ENCODE assay signal across 8 mouse cellular contexts in genomic region chr10:126901488-126901843, GRCm38 (mm10). TPM values are rescaled to one million over a fixed set of nuclear protein-coding genes. Genes with fewer than 3 reads are reported as not detected.
DNase-seq lines count a peak whose midpoint lies in the region; ATAC-seq and TF ChIP-seq lines count a peak whose summit lies in the region.

No protein-coding gene starts in this region.

- peaks cover 8% of the 10 kb centered on the region; the same call in 1 of the 2 replicates for H3K36me3 ChIP-seq in lung, embryonic 15.5 days
- 0 out of 2 replicates have a peak, but pooled peaks cover 8% of the 10 kb centered on the region for H3K36me3 ChIP-seq in forebrain, embryonic 12.5 days (replicated peaks)
- H3K36me3 ChIP-seq in limb, embryonic 11.5 days (ENCODE audit: control insufficient read depth, insufficient read depth, low read length) = no peaks in the 10 kb centered on the region
- H3K36me3 ChIP-seq in neural tube, embryonic 15.5 days = peaks cover 8% of the 10 kb centered on the region
- no peaks in the 10 kb centered on the region for H3K36me3 ChIP-seq in thymus, adult 2 months (ENCODE audit: control insufficient read depth, insufficient read depth, low read length)

- H3K4me1 ChIP-seq in lung, embryonic 15.5 days = peaks cover 11% of the 10 kb centered on the region
- H3K4me1 ChIP-seq in forebrain, embryonic 12.5 days = peaks cover 15% of the 10 kb centered on the region
- H3K4me1 ChIP-seq in limb, embryonic 11.5 days (ENCODE audit: control insufficient read depth, insufficient read depth, low read length) = no peaks in the 10 kb centered on the region; the same call in 1 of the 2 replicates
- peaks cover 20% of the 10 kb centered on the region for H3K4me1 ChIP-seq in neural tube, embryonic 15.5 days
- H3K4me1 ChIP-seq in thymus, adult 2 months (replicated peaks; ENCODE audit: control insufficient read depth, insufficient read depth, low read length) = peaks cover 7% of the 10 kb centered on the region; the same call in 1 of the 2 replicates

- H3K9me3 ChIP-seq in lung, embryonic 15.5 days = no peaks in the 10 kb centered on the region
- no peaks in the 10 kb centered on the region for H3K9me3 ChIP-seq in forebrain, embryonic 12.5 days
- no peaks in the 10 kb centered on the region for H3K9me3 ChIP-seq in limb, embryonic 11.5 days (ENCODE audit: control insufficient read depth, low read length)
- no peaks in the 10 kb centered on the region for H3K9me3 ChIP-seq in neural tube, embryonic 15.5 days (replicated peaks)

- WGBS in lung, embryonic 15.5 days = 0% methylated on average over 4 of the region's 4 CpGs
- 5% methylated on average over 4 of the region's 4 CpGs for WGBS in forebrain, embryonic 12.5 days
- WGBS in limb, embryonic 11.5 days = under 1% methylated on average over 4 of the region's 4 CpGs
- under 1% methylated on average over 4 of the region's 4 CpGs for WGBS in neural tube, embryonic 15.5 days
- WGBS in thymus, adult 2 months = 2% methylated on average over 4 of the region's 4 CpGs

- H3K27me3 ChIP-seq in lung, embryonic 15.5 days = no peaks in the 10 kb centered on the region
- H3K27me3 ChIP-seq in forebrain, embryonic 12.5 days = no peaks in the 10 kb centered on the region
- H3K27me3 ChIP-seq in limb, embryonic 11.5 days (ENCODE audit: control insufficient read depth, insufficient read depth, low read length) = no peaks in the 10 kb centered on the region
- 0 out of 2 replicates have a peak, but pooled peaks cover 3% of the 10 kb centered on the region for H3K27me3 ChIP-seq in neural tube, embryonic 15.5 days (replicated peaks)
- no peaks in the 10 kb centered on the region for H3K27me3 ChIP-seq in thymus, adult 2 months (ENCODE audit: control insufficient read depth, insufficient read depth, low read length)

- peak overlapping the region; percentile 81 for H3K4me3 ChIP-seq in lung, embryonic 15.5 days
- H3K4me3 ChIP-seq in forebrain, embryonic 12.5 days (replicated peaks) = peak overlapping the region; percentile 71
- peak overlapping the region; percentile 78 for H3K4me3 ChIP-seq in limb, embryonic 11.5 days (ENCODE audit: low read depth, low read length)
- peak overlapping the region; percentile 76 for H3K4me3 ChIP-seq in neural tube, embryonic 15.5 days (replicated peaks)
- H3K4me3 ChIP-seq in thymus, adult 2 months (ENCODE audit: control insufficient read depth, insufficient read depth, low read length) = no peak overlapping the region

- ATAC-seq in lung, embryonic 15.5 days (ENCODE audit: borderline replicate concordance, extremely low read depth, low FRiP score, low TSS enrichment) = no peak
- peak; percentile 30; the same call in 1 of the 2 replicates for ATAC-seq in forebrain, embryonic 12.5 days (ENCODE audit: low FRiP score)
- no peak; the same call in 1 of the 2 replicates for ATAC-seq in limb, embryonic 11.5 days (ENCODE audit: insufficient number of reproducible peaks, low FRiP score, low TSS enrichment, low read depth)
- ATAC-seq in neural tube, embryonic 15.5 days (ENCODE audit: low FRiP score) = no peak

- DNase-seq in lung, postnatal 25 days (ENCODE audit: low spot score) = no peak
- DNase-seq in limb, embryonic 11.5 days (ENCODE audit: low spot score) = no peak
- DNase-seq in gastrocnemius, adult 8-10 months (ENCODE audit: low spot score in 2 of 2) = no peak
- DNase-seq in retina, postnatal 1 day = no peak
- DNase-seq in thymus, adult 2 months = no peak

- TF ChIP-seq POLR2A in thymus, adult 2 months (IDR thresholded peaks at IDR 0.05; ENCODE audit: control insufficient read depth, extremely low read depth, insufficient read depth, low read length, poor library complexity) = no peak

- no peak for TF ChIP-seq CTCF in thymus, adult 2 months (IDR thresholded peaks at IDR 0.05; ENCODE audit: borderline replicate concordance, control insufficient read depth, extremely low read depth, insufficient read depth, low read length, poor library complexity)

- no peak overlapping the region for H3K27ac ChIP-seq in lung, embryonic 15.5 days
- no peak overlapping the region for H3K27ac ChIP-seq in forebrain, embryonic 12.5 days
- H3K27ac ChIP-seq in limb, embryonic 11.5 days (replicated peaks; ENCODE audit: low read depth, low read length) = no peak overlapping the region
- H3K27ac ChIP-seq in neural tube, embryonic 15.5 days (replicated peaks) = no peak overlapping the region
- H3K27ac ChIP-seq in thymus, adult 2 months (ENCODE audit: control insufficient read depth, insufficient read depth, low read length) = no peak overlapping the region

- H3K4me2 ChIP-seq in lung, embryonic 15.5 days = peak overlapping the region; percentile 98
- peak overlapping the region; percentile 98 for H3K4me2 ChIP-seq in forebrain, embryonic 12.5 days
- peak overlapping the region; percentile 98 for H3K4me2 ChIP-seq in limb, embryonic 11.5 days (ENCODE audit: low read depth, severe bottlenecking)
- H3K4me2 ChIP-seq in neural tube, embryonic 15.5 days = peak overlapping the region; percentile 93

- H3K9ac ChIP-seq in lung, embryonic 15.5 days = peak overlapping the region; percentile 82; the same call in 1 of the 2 replicates
- H3K9ac ChIP-seq in forebrain, embryonic 12.5 days = no peak overlapping the region
- no peak overlapping the region; the same call in 1 of the 2 replicates for H3K9ac ChIP-seq in limb, embryonic 11.5 days (ENCODE audit: low read length)
- peak overlapping the region; percentile 69; the same call in 1 of the 2 replicates for H3K9ac ChIP-seq in neural tube, embryonic 15.5 days (replicated peaks)

RNA-seq across cellular contexts. Expression of gene Atp23, which starts 0.3 kb away (rescaled TPM):
- polyA plus RNA-seq in lung, embryonic 15.5 days (2015; fragmentation: Nextera tagmentation; extraction: Ambion mirVana) = 16.2 and 18.7 TPM in 2 replicates
- polyA plus RNA-seq in forebrain, embryonic 12.5 days (2016; fragmentation: Nextera tagmentation; extraction: Ambion mirVana) = 14.2 and 14.5 TPM in 2 replicates
- 20.8 and 21.9 TPM in 2 replicates for polyA plus RNA-seq in limb, embryonic 11.5 days (2014; fragmentation: Nextera tagmentation; extraction: Ambion mirVana)
- 15.0 and 18.2 TPM in 2 replicates for polyA plus RNA-seq in neural tube, embryonic 15.5 days (2015; fragmentation: Nextera tagmentation; extraction: Ambion mirVana)
- total RNA-seq in gastrocnemius, adult 8-10 months (2022) = 1 to 10 TPM; 1.4 to 2.5 (median 1.4) TPM
- polyA plus RNA-seq in thymus, adult 2 months (2012; rRNA removed) = 9.6 and 12.1 TPM in 2 replicates

Comparison
In these comparisons a context has a peak if more than half of its experiments do, and no peak if none do; other contexts are left out.
1. H3K9ac ChIP-seq: peak in lung, embryonic 15.5 days (single experiment) and neural tube, embryonic 15.5 days (single experiment); none in forebrain, embryonic 12.5 days (single experiment) and limb, embryonic 11.5 days (single experiment).
2. Peak in every context shown above with its lines, with median percentiles within 50 percentile points of each other: H3K4me2 ChIP-seq.